Mouse (Mus musculus): ENCODE measurements around the gene Spin4.

Spin4 gene

GRCm38 (mm10) chrX:95026361-95026892, at the start of gene Spin4:
Gene Spin4, minus strand, starts transcription at chrX:95026682.
- peak; percentile 73 to 81 for DNase-seq

DNA sequence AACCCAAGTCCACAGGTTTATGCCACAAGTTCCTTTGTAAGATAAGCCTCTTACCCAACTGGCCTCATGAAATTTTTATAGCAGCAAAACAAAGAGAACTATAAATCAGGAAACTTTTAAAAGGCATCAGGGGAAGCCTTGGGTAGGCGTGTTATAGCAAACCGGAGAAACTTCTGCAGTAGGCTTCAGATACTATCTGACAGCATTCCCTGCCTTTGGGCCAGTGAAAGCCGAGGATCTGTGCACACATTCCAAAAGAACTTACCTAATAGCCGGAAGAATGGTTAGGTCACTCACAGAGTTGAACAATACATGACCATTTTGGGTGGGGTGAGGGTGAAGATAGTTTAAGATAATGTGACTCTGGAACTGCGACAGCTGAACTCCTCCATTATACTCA, 1.4 kb upstream of the Spin4 start:
- DNase-seq: no peak

DNA sequence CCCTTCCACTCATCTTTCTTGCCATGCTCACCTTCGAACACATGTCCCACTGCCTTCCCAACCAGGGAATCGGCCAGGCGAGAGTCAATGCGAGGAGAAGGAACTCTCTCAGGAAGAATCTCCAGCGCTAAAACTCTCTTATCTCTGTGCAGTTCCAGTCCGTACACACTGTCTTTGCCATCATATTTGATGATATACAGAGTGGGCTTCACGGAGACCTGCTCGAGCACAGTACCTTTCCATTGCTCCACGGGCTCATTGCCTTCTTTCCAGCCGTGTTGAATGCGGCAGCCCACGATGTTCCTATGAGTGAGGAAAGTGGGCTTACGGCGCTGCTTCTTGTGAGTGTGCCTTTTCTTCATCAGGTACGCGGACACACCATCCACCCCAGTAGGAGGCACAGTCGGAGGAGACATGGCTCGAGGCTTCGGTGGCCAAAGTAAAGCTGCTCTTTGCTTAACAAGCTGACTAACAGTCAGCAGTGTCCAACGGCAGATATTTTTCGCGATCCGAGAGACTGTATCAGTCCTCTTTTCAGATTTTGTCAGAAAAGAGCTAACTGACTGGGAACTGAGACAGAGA, 612 bp downstream of the Spin4 start:
- DNase-seq: no peak

GRCm38 (mm10) chrX:95012033-95012432, 14.4 kb downstream of the Spin4 start:
- peak in 1 of 2 experiments; percentile 6 for DNase-seq

DNA sequence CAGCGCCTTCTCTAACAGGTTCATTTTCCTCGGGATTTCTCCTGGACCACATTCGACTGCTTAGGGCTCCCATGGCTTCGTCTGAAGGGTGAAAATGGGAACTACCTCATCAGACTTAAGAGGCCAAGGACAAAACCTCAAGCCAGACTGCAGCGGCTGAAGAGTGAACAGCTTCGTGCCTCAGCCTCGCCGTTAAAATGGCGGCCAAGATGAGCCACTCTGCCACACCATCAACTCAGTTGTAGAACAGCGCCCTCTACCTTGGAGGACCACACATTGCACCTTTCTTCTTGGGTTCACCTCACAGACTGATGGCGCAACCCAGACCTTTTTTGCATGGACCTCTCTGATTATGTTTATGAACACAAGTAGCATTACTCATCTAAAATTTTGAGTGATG, 27.6 kb downstream of the Spin4 start:
- no peak for DNase-seq

DNA sequence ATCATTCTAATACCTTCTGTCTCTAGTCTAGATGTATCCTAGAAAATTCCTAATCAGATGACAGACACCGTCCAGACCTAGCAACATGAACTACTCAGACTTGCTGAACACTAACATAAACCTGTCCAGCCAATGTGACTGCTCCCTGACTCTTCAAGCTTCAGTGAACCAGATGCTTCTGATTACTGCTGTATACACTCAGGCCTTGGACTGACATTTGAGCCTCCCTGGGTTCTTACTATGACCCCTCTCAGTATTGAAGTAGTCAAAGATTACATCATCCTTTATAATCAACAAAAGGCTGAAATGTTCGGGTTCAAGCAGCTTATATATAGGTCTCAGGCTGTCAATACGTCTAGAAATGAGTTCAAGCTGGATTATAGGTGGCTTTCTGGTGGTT, 32.4 kb downstream of the Spin4 start:
- no peak for DNase-seq

DNA sequence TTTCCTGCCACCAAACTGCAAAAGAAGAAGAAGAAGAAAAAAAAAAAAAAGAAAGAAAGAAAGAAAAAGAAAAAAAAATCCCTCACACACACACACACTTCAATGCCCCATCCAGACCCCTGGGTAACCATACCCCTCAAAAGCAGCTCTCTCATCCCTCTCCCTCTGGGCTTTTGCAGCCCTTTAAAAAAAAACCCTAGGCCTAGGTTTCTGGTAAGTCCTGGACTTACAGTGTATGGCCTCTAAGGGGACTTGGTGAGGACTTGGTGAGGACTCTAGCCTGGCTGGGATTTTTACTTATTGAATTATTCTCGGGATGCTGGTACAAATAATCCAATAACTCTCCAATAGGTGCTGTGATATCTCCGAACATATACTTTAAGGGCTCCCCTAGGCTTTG, 35.6 kb downstream of the Spin4 start:
- DNase-seq: no peak

DNA sequence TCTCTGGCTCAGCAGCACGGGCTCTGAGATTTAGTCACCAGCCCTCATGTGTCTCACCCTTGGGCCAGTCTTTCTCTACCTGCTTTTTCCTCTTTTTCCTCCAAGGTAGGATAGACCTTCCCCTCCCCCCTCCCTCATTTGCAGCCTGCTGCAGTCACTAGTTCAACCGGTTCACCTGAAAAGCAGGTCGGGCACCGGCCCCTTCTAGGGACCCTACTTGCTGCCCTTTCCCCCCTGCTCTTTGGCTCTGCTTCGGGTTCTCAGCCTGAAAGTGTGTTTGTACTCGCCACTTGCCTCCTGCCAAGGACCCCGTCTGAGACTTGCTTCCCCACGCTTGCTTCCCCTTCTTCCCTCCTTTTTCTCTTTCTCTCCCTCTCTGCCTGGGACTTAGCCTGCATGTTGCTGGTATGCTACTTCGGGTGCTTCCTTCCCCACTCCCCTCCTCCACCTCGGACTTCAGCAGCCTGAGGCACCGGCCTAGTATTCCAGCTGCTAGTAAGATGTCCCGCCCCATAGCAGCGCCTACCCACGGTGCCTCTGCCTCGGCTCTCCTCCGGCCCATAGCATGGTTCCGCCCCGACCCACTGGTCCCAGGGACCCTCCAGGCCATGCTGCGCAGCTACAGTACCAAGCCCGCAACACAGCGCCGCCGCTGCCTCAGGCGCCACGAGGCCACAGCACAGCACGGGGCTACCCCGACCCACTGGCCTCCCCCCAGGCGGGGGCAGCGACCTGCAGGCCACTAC, 36.2 kb downstream of the Spin4 start:
- DNase-seq: peak in 1 of 2 experiments; percentile 8

Measured in cerebellum, adult 18-20 months (tissue).